Mouse (Mus musculus) lung, embryonic 16.5 days (tissue): ENCODE measurements around the gene Gm5114. TPM values are rescaled to one million over a fixed set of nuclear protein-coding genes. Genes with fewer than 3 reads are reported as not detected.
A peak's percentile ranks its signal among the peaks of the same experiment; 100 is the strongest.
"Not testable (repeated sequence)": the region's sequence is repeated elsewhere in the genome, so short reads cannot be mapped to it uniquely, and the experiment has no call there.

ENCODE experiments used
- ATAC-seq: fragments of 200-750 bp; cut with Nextera tagmentation; 2 replicates; pipeline ENCODE4 v1.8.0; 2017; ENCODE audit warnings: low read depth, mild to moderate bottlenecking, moderate library complexity
- H3K27ac ChIP-seq: fragments of 300-500 bp; sonication (generic); 2 replicates; pipeline ENCODE4 v1.5.1; 2014; ENCODE audit warnings: mild to moderate bottlenecking, control low read depth, low read length
- H3K27me3 ChIP-seq: fragments of 300-500 bp; sonication (generic); 2 replicates; pipeline ENCODE4 v1.6.1; 2014; ENCODE audit warnings: low read depth, low read length, mixed read lengths; ENCODE audit not compliant: control insufficient read depth, insufficient read depth
- H3K36me3 ChIP-seq: fragments of 300-500 bp; sonication (generic); 2 replicates; pipeline ENCODE4 v1.6.1; 2014; ENCODE audit warnings: low read length; ENCODE audit not compliant: control insufficient read depth, insufficient read depth
- H3K4me1 ChIP-seq: fragments of 300-500 bp; sonication (generic); replicated peaks from 2 replicates; pipeline ENCODE4 v1.6.1; 2014; ENCODE audit warnings: low read length, mixed read lengths; ENCODE audit not compliant: control insufficient read depth, insufficient read depth
- H3K4me2 ChIP-seq: fragments of 300-500 bp; sonication (generic); 2 replicates; pipeline ENCODE4 v1.6.1; 2014; ENCODE audit warnings: low read depth, low read length, control low read depth
- H3K4me3 ChIP-seq: fragments of 300-500 bp; sonication (generic); 2 replicates; pipeline ENCODE4 v1.5.1; 2014; ENCODE audit warnings: mild to moderate bottlenecking, low read length, control low read depth
- H3K9ac ChIP-seq: fragments of 300-500 bp; sonication (generic); 2 replicates; pipeline ENCODE4 v1.6.1; 2014; ENCODE audit warnings: low read length, control low read depth
- H3K9me3 ChIP-seq: fragments of 300-500 bp; sonication (generic); 2 replicates; pipeline ENCODE4 v1.6.1; 2016; ENCODE audit warnings: low read length; ENCODE audit not compliant: control insufficient read depth
- WGBS: fragments of 180-500 bp; shearing (Covaris S2); extraction: QIAGEN DNeasy Blood & Tissue Kit; methylation state at CpG from one replicate; pipeline ENCODE4 v1.1.7; 2014; 5-methylcytosine and 5-hydroxymethylcytosine counted together
- microRNA-seq: library from miRNA; unstranded; fragments of <30 nt; microRNA quantifications from one replicate; pipeline ENCODE4, GENCODE M21; 2016
- polyA plus RNA-seq: library from polyadenylated mRNA; unstranded; fragments of >200 nt; fragmentation: Nextera tagmentation; extraction: Ambion mirVana; gene quantifications from 2 replicates; pipeline ENCODE4 v1.2.1, GENCODE M21; 2015

The Gm5114 gene
- polyA plus RNA-seq, result not detected in 2 replicates

GRCm38 (mm10) chr7:39413060-39413459, at the start of gene Gm5114:
TSS of gene Gm5114 (minus strand) at chr7:39413160.
- H3K9ac ChIP-seq, H3K27ac ChIP-seq, H3K9me3 ChIP-seq, ATAC-seq, H3K36me3 ChIP-seq, H3K27me3 ChIP-seq, H3K4me3 ChIP-seq, H3K4me2 ChIP-seq, H3K4me1 ChIP-seq: not testable (repeated sequence)
- 55% methylated on average over 1 of the region's 1 CpGs for WGBS

GRCm38 (mm10) chr7:39455806-39456205, 42.8 kb upstream of the Gm5114 start:
- H3K4me1 ChIP-seq, result no peaks in the 10 kb centered on the region
- no peaks in the 10 kb centered on the region for H3K9me3 ChIP-seq
- 17% methylated on average over 6 of the region's 6 CpGs for whole genome bisulfite sequencing
- H3K27me3 ChIP-seq, result no peaks in the 10 kb centered on the region
- ATAC-seq, result peak; percentile 76
- H3K4me2 ChIP-seq, result no peak overlapping the region
- no peak overlapping the region for H3K27ac ChIP-seq
- no peak overlapping the region for H3K4me3 ChIP-seq
- no peaks in the 10 kb centered on the region for H3K36me3 ChIP-seq
- no peak overlapping the region for H3K9ac ChIP-seq

- H3K9ac ChIP-seq, result peak overlapping the region; percentile 88
- ATAC-seq, result peak; percentile 100
- no peaks in the 10 kb centered on the region for H3K9me3 ChIP-seq
- no peaks in the 10 kb centered on the region for H3K36me3 ChIP-seq
- peaks cover 5% of the 10 kb centered on the region; the same call in 1 of the 2 replicates for H3K4me1 ChIP-seq
- 1% methylated on average over 36 of the region's 36 CpGs for WGBS
- no peaks in the 10 kb centered on the region for H3K27me3 ChIP-seq
- H3K4me3 ChIP-seq, result peak overlapping the region; percentile 78
- H3K27ac ChIP-seq, result peak overlapping the region; percentile 57; the same call in 1 of the 2 replicates
- peak overlapping the region; percentile 81 for H3K4me2 ChIP-seq
Measured at GRCm38 (mm10) chr7:39449260-39450021, 36.5 kb upstream of the Gm5114 start.

- 53% methylated on average over 11 of the region's 11 CpGs for WGBS
- Histone ChIP-seq H3K9me3 (no peaks in the 10 kb centered on the region), H3K4me1 (peaks cover 5% of the 10 kb centered on the region; the same call in 1 of the 2 replicates), H3K4me3 (peak overlapping the region; percentile 78), H3K27ac (no peak overlapping the region), H3K36me3 (no peaks in the 10 kb centered on the region), H3K9ac (peak overlapping the region; percentile 50; the same call in 1 of the 2 replicates), H3K4me2 (peak overlapping the region; percentile 81), H3K27me3 (no peaks in the 10 kb centered on the region)
- ATAC-seq, result no peak
Measured at GRCm38 (mm10) chr7:39448626-39449242, 35.8 kb upstream of the Gm5114 start.

GRCm38 (mm10) chr7:39441237-39441636, 28.3 kb upstream of the Gm5114 start:
- no peaks in the 10 kb centered on the region for H3K27me3 ChIP-seq
- no peaks in the 10 kb centered on the region for H3K36me3 ChIP-seq
- no peaks in the 10 kb centered on the region for H3K4me1 ChIP-seq
- H3K4me3 ChIP-seq, result no peak overlapping the region
- no peak overlapping the region for H3K27ac ChIP-seq
- 32% methylated on average over 2 of the region's 2 CpGs for WGBS
- H3K4me2 ChIP-seq, result no peak overlapping the region
- H3K9ac ChIP-seq, result no peak overlapping the region
- H3K9me3 ChIP-seq, result no peaks in the 10 kb centered on the region
- ATAC-seq, result peak; percentile 56

- 70% methylated on average over 4 of the region's 4 CpGs for WGBS
- no peaks in the 10 kb centered on the region for H3K4me1 ChIP-seq
Measured at GRCm38 (mm10) chr7:39440362-39440761, 27.4 kb upstream of the Gm5114 start.

More at GRCm38 (mm10) chr7:39440362-39440761, 27.4 kb upstream of the Gm5114 start:
- no peaks in the 10 kb centered on the region for H3K36me3 ChIP-seq
- no peak overlapping the region for H3K9ac ChIP-seq
- no peak overlapping the region for H3K27ac ChIP-seq
- no peak for ATAC-seq
- H3K4me2 ChIP-seq, result no peak overlapping the region
- H3K27me3 ChIP-seq, result no peaks in the 10 kb centered on the region
- H3K4me3 ChIP-seq, result no peak overlapping the region
- no peaks in the 10 kb centered on the region for H3K9me3 ChIP-seq

Small RNAs within 50 kb of the gene (microRNA-seq; reads per million reads assigned to microRNA genes)
- not detected for gene Gm27437

Other genes starting within 250 kb of the Gm5114 start
- gene Zfp619, start 104.6 kb upstream of the Gm5114 start, polyA plus RNA-seq, result 2.0 TPM in 2 replicates